Mouse (Mus musculus) megakaryocyte, embryonic 14.5 days (primary cell): ENCODE data around the gene Wfikkn1.

Experiments used
- FLI1 ChIP-seq: IDR thresholded peaks from 2 replicates; pipeline ENCODE4 v1.6.1; 2012; ENCODE audit warnings: low read length, inconsistent platforms, mixed read lengths
- GATA1 ChIP-seq: IDR thresholded peaks from 3 replicates; pipeline ENCODE4 v1.6.1; 2012; ENCODE audit warnings: mixed read lengths, low read length, inconsistent platforms, borderline replicate concordance

DNA sequence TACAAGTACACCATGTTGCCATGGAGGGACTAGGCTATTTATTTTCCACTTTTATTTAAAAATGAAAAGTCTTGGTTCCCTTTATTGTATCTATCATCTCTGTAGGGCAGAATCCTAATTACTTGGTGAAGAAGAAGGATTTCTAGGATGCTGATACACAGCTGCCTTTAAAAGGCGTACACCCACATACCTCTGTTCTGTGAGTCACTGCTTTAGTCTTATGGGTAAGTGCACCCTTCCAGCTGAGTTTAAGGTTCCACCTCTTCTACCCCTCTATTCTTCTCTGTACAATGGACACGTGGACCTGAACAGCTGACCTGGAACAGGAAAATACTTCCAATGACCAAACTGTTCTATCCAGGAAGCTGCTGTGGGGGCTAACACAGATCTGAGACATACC is 27.0 kb upstream of the Wfikkn1 start:
- TF ChIP-seq GATA1 = no peak
- no peak for TF ChIP-seq FLI1
